Mouse (Mus musculus) forebrain, embryonic 12.5 days (tissue): ENCODE results near the gene Haus3. TPM values are rescaled to one million over a fixed set of nuclear protein-coding genes. Genes with fewer than 3 reads are reported as not detected.

Source experiments
- ATAC-seq: fragments of 200-750 bp; cut with Nextera tagmentation; 2 replicates; pipeline ENCODE4 v1.8.0; 2017; ENCODE audit warnings: moderate TSS enrichment; ENCODE audit not compliant: low FRiP score
- H3K27ac ChIP-seq: fragments of 300-500 bp; sonication (generic); 2 replicates; pipeline ENCODE4 v1.5.1; 2016; ENCODE audit warnings: mild to moderate bottlenecking
- H3K27me3 ChIP-seq: fragments of 300-500 bp; sonication (generic); 2 replicates; pipeline ENCODE4 v1.6.1; 2016; ENCODE audit warnings: mild to moderate bottlenecking
- H3K36me3 ChIP-seq: fragments of 300-500 bp; sonication (generic); replicated peaks from 2 replicates; pipeline ENCODE4 v1.6.1; 2016; ENCODE audit warnings: mild to moderate bottlenecking
- H3K4me1 ChIP-seq: fragments of 300-500 bp; sonication (generic); 2 replicates; pipeline ENCODE4 v1.6.1; 2016
- H3K4me2 ChIP-seq: fragments of 300-500 bp; sonication (generic); 2 replicates; pipeline ENCODE4 v1.6.1; 2016; ENCODE audit warnings: mild to moderate bottlenecking, moderate library complexity
- H3K4me3 ChIP-seq: fragments of 300-500 bp; sonication (generic); replicated peaks from 2 replicates; pipeline ENCODE4 v1.5.1; 2016; ENCODE audit warnings: mild to moderate bottlenecking
- H3K9ac ChIP-seq: fragments of 300-500 bp; sonication (generic); 2 replicates; pipeline ENCODE4 v1.6.1; 2016; ENCODE audit warnings: mild to moderate bottlenecking
- H3K9me3 ChIP-seq: fragments of 300-500 bp; sonication (generic); 2 replicates; pipeline ENCODE4 v1.6.1; 2016
- WGBS: fragments of 180-500 bp; shearing (Covaris S2); methylation state at CpG from one replicate; pipeline ENCODE4 v1.1.7; 2016; 5-methylcytosine and 5-hydroxymethylcytosine counted together
- polyA plus RNA-seq: library from polyadenylated mRNA; unstranded; fragments of >200 nt; fragmentation: Nextera tagmentation; extraction: Ambion mirVana; gene quantifications from 2 replicates; pipeline ENCODE4 v1.2.1, GENCODE M21; 2016

Haus3 gene
- polyA plus RNA-seq, 1 experiment from 2014 or later, result 45.3 TPM

DNA sequence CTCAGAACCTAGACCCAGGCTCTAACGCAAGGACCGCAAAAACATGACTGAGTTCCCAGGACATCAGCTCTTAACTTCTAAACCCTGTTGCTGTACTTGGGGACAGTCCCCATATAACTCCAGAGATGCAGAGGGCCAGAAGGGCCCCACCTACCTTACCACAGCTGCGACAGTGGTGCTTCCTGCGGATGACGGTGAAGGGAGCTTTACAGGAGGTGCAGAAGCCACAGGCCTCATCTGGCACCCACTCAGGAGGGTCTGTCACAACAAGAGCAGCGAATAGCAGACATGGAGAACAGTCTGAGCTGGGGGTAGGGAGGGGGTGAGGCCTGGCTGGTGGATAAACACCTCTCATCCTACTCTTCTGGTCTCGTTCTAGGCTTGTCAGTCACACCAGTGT is 27.1 kb upstream of the Haus3 start:
- H3K27ac ChIP-seq, result no peak overlapping the region
- no peak for ATAC-seq
- WGBS, result 86% methylated on average over 7 of the region's 7 CpGs

DNA sequence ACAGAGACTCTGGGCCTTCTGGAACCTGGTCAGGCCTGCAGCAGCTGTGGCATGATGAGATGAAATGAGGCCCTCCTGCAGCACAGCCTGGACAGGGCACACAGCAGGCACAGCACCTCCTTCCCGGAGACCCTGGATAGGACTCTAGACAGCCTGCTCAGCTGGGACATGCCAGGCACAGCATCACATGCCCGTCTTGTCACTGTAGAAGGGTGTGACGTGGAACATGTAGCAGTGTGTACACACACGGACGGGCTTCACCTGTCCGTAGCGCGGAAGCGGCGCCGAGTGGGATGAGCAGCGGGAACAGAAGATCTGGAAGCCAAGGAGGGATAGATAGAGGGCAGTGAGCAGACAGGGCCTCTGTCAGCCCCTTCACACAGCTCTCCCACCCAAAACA is 26.5 kb upstream of the Haus3 start:
- ATAC-seq, result no peak
- WGBS, result 95% methylated on average over 12 of the region's 12 CpGs
- H3K9me3 ChIP-seq, result no peaks in the 10 kb centered on the region

More for the DNA sequence above, 27.1 kb upstream of the Haus3 start:
- H3K4me3 ChIP-seq, result no peak overlapping the region
- no peaks in the 10 kb centered on the region for H3K36me3 ChIP-seq
- no peak overlapping the region for H3K4me2 ChIP-seq
- H3K9ac ChIP-seq, result no peak overlapping the region
- H3K9me3 ChIP-seq, result no peaks in the 10 kb centered on the region
- H3K27me3 ChIP-seq, result no peaks in the 10 kb centered on the region; the same call in 1 of the 2 replicates
- no peaks in the 10 kb centered on the region for H3K4me1 ChIP-seq

GRCm38 (mm10) chr5:34194975-34195662 is 25.8 kb upstream of the Haus3 start:
- H3K27ac ChIP-seq, result no peak overlapping the region
- no peaks in the 10 kb centered on the region for H3K9me3 ChIP-seq
- H3K9ac ChIP-seq, result no peak overlapping the region
- no peak overlapping the region for H3K4me2 ChIP-seq
- ATAC-seq, result no peak
- 80% methylated on average over 6 of the region's 6 CpGs for WGBS
- no peaks in the 10 kb centered on the region for H3K36me3 ChIP-seq
- no peaks in the 10 kb centered on the region for H3K4me1 ChIP-seq
- H3K4me3 ChIP-seq, result no peak overlapping the region
- H3K27me3 ChIP-seq, result no peaks in the 10 kb centered on the region; the same call in 1 of the 2 replicates

More for the DNA sequence above, 26.5 kb upstream of the Haus3 start:
- no peak overlapping the region for H3K4me3 ChIP-seq
- H3K4me2 ChIP-seq, result no peak overlapping the region
- no peak overlapping the region for H3K27ac ChIP-seq
- no peaks in the 10 kb centered on the region for H3K4me1 ChIP-seq
- H3K36me3 ChIP-seq, result no peaks in the 10 kb centered on the region
- H3K27me3 ChIP-seq, result no peaks in the 10 kb centered on the region; the same call in 1 of the 2 replicates
- no peak overlapping the region for H3K9ac ChIP-seq

DNA sequence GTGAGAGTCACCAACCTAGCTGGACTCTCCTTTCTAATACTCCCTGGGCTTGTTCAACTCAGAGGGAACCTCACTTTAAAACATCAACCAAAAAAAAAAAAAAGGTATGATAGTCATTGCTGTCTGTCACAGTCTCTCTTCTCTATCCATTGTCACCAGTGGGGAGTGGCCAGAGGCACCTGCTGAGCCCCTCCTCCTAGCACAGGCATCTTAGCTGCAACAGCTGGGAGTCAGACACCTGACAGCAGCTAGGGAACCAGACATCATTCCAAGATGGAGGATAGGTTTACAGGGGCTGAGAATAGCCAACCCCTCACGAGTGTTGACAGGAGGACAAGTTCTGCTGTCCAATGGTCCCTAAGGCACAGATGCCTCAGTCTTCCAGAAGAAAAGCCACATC is 25.1 kb upstream of the Haus3 start:
- Histone ChIP-seq H3K4me3 (no peak overlapping the region), H3K27ac (no peak overlapping the region), H3K36me3 (no peaks in the 10 kb centered on the region), H3K9me3 (no peaks in the 10 kb centered on the region), H3K27me3 (peaks cover 2% of the 10 kb centered on the region), H3K9ac (no peak overlapping the region), H3K4me1 (no peaks in the 10 kb centered on the region), H3K4me2 (no peak overlapping the region)
- ATAC-seq, result no peak
- 61% methylated on average over 1 of the region's 1 CpGs for WGBS

DNA sequence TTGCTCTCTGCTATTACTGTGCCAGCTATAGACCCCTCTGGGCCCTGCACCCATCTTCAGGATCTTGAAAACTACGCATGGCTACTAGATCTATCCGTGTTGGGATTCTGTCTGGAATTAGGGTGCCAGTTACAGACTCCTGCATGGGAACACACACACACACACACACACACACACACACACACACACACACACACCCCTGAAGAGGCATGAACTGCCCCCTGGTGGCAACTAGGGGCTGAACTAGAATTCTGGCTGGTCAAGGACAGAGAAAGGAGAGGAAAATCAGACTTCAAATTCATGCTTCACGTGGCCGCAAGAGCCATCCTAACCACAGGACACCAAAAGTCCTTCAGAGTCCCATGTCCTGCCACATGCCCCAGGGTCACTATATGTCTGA is 22.5 kb upstream of the Haus3 start:
- H3K27ac ChIP-seq, result no peak overlapping the region
- H3K27me3 ChIP-seq, result peaks cover 11% of the 10 kb centered on the region
- WGBS, result 77% methylated on average over 4 of the region's 4 CpGs
- H3K4me3 ChIP-seq, result no peak overlapping the region
- peaks cover 8% of the 10 kb centered on the region; the same call in 1 of the 2 replicates for H3K4me1 ChIP-seq
- no peak overlapping the region for H3K9ac ChIP-seq
- H3K4me2 ChIP-seq, result no peak overlapping the region
- H3K36me3 ChIP-seq, result no peaks in the 10 kb centered on the region
- no peaks in the 10 kb centered on the region for H3K9me3 ChIP-seq
- no peak for ATAC-seq

DNA sequence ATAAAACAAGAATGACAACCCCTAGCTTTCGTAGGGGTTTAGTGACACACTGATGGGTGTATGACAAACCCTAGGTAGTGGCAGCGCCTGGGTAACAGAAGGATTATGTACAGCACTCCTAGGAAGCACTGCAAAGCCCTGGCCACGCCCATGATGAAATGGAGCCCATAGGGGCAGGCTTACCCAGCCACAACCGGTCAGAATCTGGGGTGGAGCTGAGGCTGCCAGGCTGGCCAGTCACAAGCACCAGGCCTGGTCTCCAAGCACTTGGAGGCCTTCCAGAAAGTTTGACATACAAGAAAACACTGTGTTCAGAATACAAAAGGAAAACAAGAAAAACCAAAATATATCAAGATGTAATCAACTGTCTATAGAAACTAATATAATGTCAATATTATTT is 21.7 kb upstream of the Haus3 start:
- peaks cover 19% of the 10 kb centered on the region for H3K27me3 ChIP-seq
- no peak overlapping the region for H3K4me2 ChIP-seq
- no peak overlapping the region for H3K4me3 ChIP-seq
- no peak overlapping the region for H3K27ac ChIP-seq
- no peak for ATAC-seq
- no peak overlapping the region for H3K9ac ChIP-seq
- H3K36me3 ChIP-seq, result no peaks in the 10 kb centered on the region
- no peaks in the 10 kb centered on the region for H3K9me3 ChIP-seq
- 44% methylated on average over 4 of the region's 4 CpGs for WGBS
- peaks cover 15% of the 10 kb centered on the region for H3K4me1 ChIP-seq

GRCm38 (mm10) chr5:34189521-34189920 is 20.2 kb upstream of the Haus3 start:
- no peak for ATAC-seq
- no peak overlapping the region for H3K4me2 ChIP-seq
- H3K27me3 ChIP-seq, result peaks cover 26% of the 10 kb centered on the region
- 59% methylated on average over 1 of the region's 1 CpGs for WGBS
- H3K4me3 ChIP-seq, result no peak overlapping the region
- H3K27ac ChIP-seq, result no peak overlapping the region
- H3K36me3 ChIP-seq, result no peaks in the 10 kb centered on the region
- peaks cover 30% of the 10 kb centered on the region for H3K4me1 ChIP-seq
- no peaks in the 10 kb centered on the region for H3K9me3 ChIP-seq
- H3K9ac ChIP-seq, result no peak overlapping the region

GRCm38 (mm10) chr5:34188856-34189255 is 19.5 kb upstream of the Haus3 start:
- Histone ChIP-seq H3K9me3 (no peaks in the 10 kb centered on the region), H3K9ac (no peak overlapping the region), H3K4me3 (no peak overlapping the region; the same call in 1 of the 2 replicates), H3K27ac (no peak overlapping the region), H3K27me3 (peaks cover 26% of the 10 kb centered on the region), H3K4me2 (no peak overlapping the region; the same call in 1 of the 2 replicates), H3K4me1 (peaks cover 35% of the 10 kb centered on the region), H3K36me3 (no peaks in the 10 kb centered on the region)
- WGBS, result 90% methylated on average over 2 of the region's 2 CpGs
- no peak for ATAC-seq

DNA sequence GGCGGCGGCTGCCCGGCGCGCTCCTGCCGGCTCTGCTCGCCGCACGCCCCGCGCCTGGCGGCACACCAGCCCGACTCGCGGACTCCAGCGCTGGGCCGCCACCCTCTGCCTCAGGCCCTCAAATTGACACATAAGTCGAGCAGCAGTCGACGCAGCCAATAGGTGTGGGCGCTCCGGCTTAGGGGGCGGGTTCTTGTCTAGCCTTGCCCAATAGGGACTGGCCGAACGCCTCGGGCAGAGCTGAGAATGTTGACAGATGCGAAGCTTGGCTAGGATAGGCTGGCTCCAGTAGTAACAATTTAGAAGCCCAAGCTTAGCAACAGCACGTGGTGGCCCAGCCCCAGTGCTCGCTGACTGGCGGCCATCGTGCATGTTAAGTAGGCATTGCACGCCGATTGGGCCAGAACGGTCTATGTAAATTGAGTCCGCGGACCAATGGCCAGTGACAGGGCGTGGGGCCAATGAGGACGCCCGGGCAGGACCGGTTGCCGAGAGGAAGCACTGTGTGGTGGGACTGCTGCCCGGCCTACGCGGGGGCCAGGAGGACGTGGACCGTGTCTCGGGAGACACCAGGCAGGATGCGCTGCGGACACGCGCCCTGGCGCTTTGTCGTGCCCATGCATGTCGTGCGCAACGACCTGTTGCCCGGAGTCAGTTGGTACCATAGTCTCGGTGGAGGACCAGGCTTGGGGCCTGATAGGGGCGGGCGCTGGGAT is 18.4 kb upstream of the Haus3 start, which contains the start of gene Mxd4:
Mxd4 (minus strand) TSS at position 120 of the 716 bp plus-strand sequence.
- no peaks in the 10 kb centered on the region for H3K9me3 ChIP-seq
- H3K4me2 ChIP-seq, result peak within 1 kb of the TSS; percentile 94
- H3K27ac ChIP-seq, result peak within 1 kb of the TSS; percentile 89
- peaks cover 26% of the 10 kb centered on the region for H3K27me3 ChIP-seq
- peak within 1 kb of the TSS; percentile 75 for H3K9ac ChIP-seq
- peaks cover 43% of the 10 kb centered on the region for H3K4me1 ChIP-seq
- no peaks in the 10 kb centered on the region for H3K36me3 ChIP-seq
- under 1% methylated on average over 60 of the region's 60 CpGs for WGBS
- peak; percentile 99 for ATAC-seq
- peak within 1 kb of the TSS; percentile 89 for H3K4me3 ChIP-seq

GRCm38 (mm10) chr5:34186961-34187391 is 17.6 kb upstream of the Haus3 start:
- Histone ChIP-seq H3K36me3 (no peaks in the 10 kb centered on the region), H3K9me3 (no peaks in the 10 kb centered on the region), H3K4me1 (peaks cover 43% of the 10 kb centered on the region), H3K27ac (peak overlapping the region; percentile 89), H3K9ac (peak overlapping the region; percentile 75), H3K4me2 (peak overlapping the region; percentile 94), H3K4me3 (peak overlapping the region; percentile 89), H3K27me3 (peaks cover 26% of the 10 kb centered on the region)
- WGBS, result 0% methylated on average over 39 of the region's 46 CpGs
- ATAC-seq, result peak; percentile 24

DNA sequence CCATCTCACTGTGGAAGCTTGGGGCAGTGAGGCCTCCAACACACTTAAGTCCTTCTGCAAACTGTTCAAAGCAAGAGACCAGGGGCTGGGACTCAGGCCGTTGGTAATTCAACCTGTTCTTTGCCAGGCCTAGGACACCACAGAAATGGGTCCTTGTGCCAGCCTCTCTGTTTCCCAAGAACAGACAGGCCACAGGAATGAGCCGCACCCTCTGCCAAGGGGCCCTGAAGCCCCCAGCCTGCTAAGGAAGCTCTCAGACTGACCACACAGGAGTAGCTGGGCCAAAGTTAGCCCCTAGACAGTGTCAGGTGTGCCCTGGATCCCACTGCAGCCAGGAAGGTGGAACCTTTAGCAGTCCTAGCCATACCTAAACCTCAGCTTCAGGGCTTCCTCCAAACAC is 17.1 kb upstream of the Haus3 start:
- Histone ChIP-seq H3K36me3 (no peaks in the 10 kb centered on the region), H3K4me3 (peak overlapping the region; percentile 89), H3K27ac (0 out of 2 replicates have a peak overlapping the region, but pooled peaks have one; percentile 36), H3K27me3 (peaks cover 26% of the 10 kb centered on the region), H3K4me1 (peaks cover 43% of the 10 kb centered on the region), H3K9ac (peak overlapping the region; percentile 75), H3K9me3 (no peaks in the 10 kb centered on the region), H3K4me2 (peak overlapping the region; percentile 94)
- WGBS, result 83% methylated on average over 2 of the region's 2 CpGs
- no peak for ATAC-seq

DNA sequence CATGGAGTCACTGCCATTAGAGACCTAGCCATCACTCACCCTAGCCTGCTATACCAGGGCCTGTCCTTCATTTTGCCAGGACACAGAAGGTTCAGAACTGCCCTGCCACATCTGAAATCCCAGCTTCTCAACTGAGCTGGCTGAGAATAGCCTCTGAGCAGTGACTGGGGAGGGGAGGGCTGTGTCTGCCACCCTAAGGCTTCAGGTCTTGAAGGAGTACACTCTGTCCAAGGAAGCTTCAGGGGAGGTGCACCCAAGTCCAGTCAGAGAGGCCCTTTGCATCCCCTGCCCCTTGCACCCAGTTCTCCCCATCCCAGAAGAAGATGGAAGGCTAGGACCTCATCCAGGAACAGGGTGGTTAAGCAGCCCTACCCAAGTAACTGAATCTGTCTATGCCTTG is 16.5 kb upstream of the Haus3 start:
- Histone ChIP-seq H3K4me2 (peak overlapping the region; percentile 94), H3K4me1 (peaks cover 43% of the 10 kb centered on the region), H3K9me3 (no peaks in the 10 kb centered on the region), H3K27me3 (peaks cover 26% of the 10 kb centered on the region), H3K27ac (no peak overlapping the region), H3K9ac (peak overlapping the region; percentile 75; the same call in 1 of the 2 replicates), H3K4me3 (peak overlapping the region; percentile 89), H3K36me3 (no peaks in the 10 kb centered on the region)
- ATAC-seq, result no peak
